Mouse (Mus musculus): ENCODE measurements around the gene Kif5a. TPM values are rescaled to one million over a fixed set of nuclear protein-coding genes. Genes with fewer than 3 reads are reported as not detected.

Kif5a gene
- polyA plus RNA-seq, 1 experiment, result 378 TPM

DNA sequence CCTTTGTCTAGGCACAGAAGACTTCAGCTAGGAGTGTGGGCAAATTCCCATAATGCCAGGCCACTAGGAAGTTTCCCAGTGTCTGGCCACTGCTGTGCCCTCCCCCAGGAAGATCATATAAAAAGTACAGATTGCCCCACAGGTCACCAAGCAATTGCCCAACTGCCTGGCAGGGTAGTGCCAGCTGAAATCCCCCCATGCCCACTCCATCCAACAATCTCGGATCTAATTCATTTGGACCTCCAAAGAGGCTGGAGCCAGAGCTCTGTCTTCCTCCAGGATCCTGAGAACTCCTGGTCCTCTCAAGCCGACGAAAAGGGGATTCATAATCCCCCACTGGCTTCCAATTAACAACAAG is 24.8 kb upstream of the Kif5a start:
- peaks cover 20% of the 10 kb centered on the region; the same call in 1 of the 2 replicates for H3K4me1 ChIP-seq (ENCODE audit: control insufficient read depth, insufficient read depth, low read length)
- peak overlapping the region; percentile 60 for H3K4me3 ChIP-seq (replicated peaks; ENCODE audit: insufficient read depth, low read depth, low read length)
- no peaks in the 10 kb centered on the region for H3K27me3 ChIP-seq (ENCODE audit: control insufficient read depth, insufficient read depth, low read length)
- peak in 1 of 2 experiments; percentile 29 for DNase-seq
- TF ChIP-seq POLR2A (IDR thresholded peaks at IDR 0.05; ENCODE audit: borderline replicate concordance, insufficient read depth, low read length), result no peak
- TF ChIP-seq CTCF (IDR thresholded peaks at IDR 0.05; ENCODE audit: borderline replicate concordance, insufficient read depth, low read depth, low read length), result no peak
- peak overlapping the region; percentile 18; the same call in 1 of the 2 replicates for H3K27ac ChIP-seq (ENCODE audit: insufficient read depth, low read length)
- 0% methylated on average over 3 of the region's 3 CpGs for WGBS

GRCm38 (mm10) chr10:127287271-127287935 is 24.3 kb upstream of the Kif5a start:
- 0 out of 2 replicates have a peak overlapping the region, but pooled peaks have one; percentile 18 for H3K27ac ChIP-seq (ENCODE audit: insufficient read depth, low read length)
- 25% methylated on average over 15 of the region's 15 CpGs for WGBS
- no peaks in the 10 kb centered on the region for H3K27me3 ChIP-seq (ENCODE audit: control insufficient read depth, insufficient read depth, low read length)

DNA sequence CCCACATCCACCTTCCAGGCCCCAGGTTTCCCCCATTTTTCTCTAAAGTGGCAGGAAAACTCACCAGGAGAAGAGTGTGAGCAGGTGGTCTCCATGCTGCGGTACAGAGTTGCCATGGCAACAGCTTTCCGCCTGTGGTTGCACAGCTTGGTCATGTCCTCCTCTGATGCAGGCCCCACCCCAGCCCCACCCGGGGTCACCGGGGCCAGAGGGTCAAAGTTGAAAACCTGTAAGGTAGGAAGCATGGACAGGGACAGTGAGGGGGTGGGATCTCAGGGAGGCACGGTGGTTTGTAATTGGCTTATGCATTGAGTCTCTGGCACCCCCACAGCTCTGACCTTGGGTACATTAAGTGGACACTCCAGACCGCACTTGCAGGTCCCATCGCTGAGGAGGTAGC is 23.6 kb upstream of the Kif5a start:
- DNase-seq, result peak; percentile 29 to 43
- peaks cover 20% of the 10 kb centered on the region; the same call in 1 of the 2 replicates for H3K4me1 ChIP-seq (ENCODE audit: control insufficient read depth, insufficient read depth, low read length)
- H3K4me3 ChIP-seq (replicated peaks; ENCODE audit: insufficient read depth, low read depth, low read length), result peak overlapping the region; percentile 60
- H3K27me3 ChIP-seq (ENCODE audit: control insufficient read depth, insufficient read depth, low read length), result no peaks in the 10 kb centered on the region
- TF ChIP-seq CTCF (IDR thresholded peaks at IDR 0.05; ENCODE audit: borderline replicate concordance, insufficient read depth, low read depth, low read length) (no peak), POLR2A (IDR thresholded peaks at IDR 0.05; ENCODE audit: borderline replicate concordance, insufficient read depth, low read length) (no peak)
- no peak overlapping the region for H3K27ac ChIP-seq (ENCODE audit: insufficient read depth, low read length)
- WGBS, result 11% methylated on average over 7 of the region's 7 CpGs

More at GRCm38 (mm10) chr10:127287271-127287935, 24.3 kb upstream of the Kif5a start:
- TF ChIP-seq POLR2A (IDR thresholded peaks at IDR 0.05; ENCODE audit: borderline replicate concordance, insufficient read depth, low read length) (no peak), CTCF (IDR thresholded peaks at IDR 0.05; ENCODE audit: borderline replicate concordance, insufficient read depth, low read depth, low read length) (no peak)
- Histone ChIP-seq H3K4me1 (ENCODE audit: control insufficient read depth, insufficient read depth, low read length) (peaks cover 20% of the 10 kb centered on the region; the same call in 1 of the 2 replicates), H3K4me3 (replicated peaks; ENCODE audit: insufficient read depth, low read depth, low read length) (peak overlapping the region; percentile 60)
- DNase-seq, result peak in 1 of 2 experiments; percentile 36

GRCm38 (mm10) chr10:127286194-127286593 is 23.0 kb upstream of the Kif5a start:
- Histone ChIP-seq H3K27ac (ENCODE audit: insufficient read depth, low read length) (no peak overlapping the region), H3K27me3 (ENCODE audit: control insufficient read depth, insufficient read depth, low read length) (no peaks in the 10 kb centered on the region), H3K4me3 (replicated peaks; ENCODE audit: insufficient read depth, low read depth, low read length) (no peak overlapping the region), H3K4me1 (ENCODE audit: control insufficient read depth, insufficient read depth, low read length) (peaks cover 23% of the 10 kb centered on the region)
- TF ChIP-seq CTCF (IDR thresholded peaks at IDR 0.05; ENCODE audit: borderline replicate concordance, insufficient read depth, low read depth, low read length) (no peak), POLR2A (IDR thresholded peaks at IDR 0.05; ENCODE audit: borderline replicate concordance, insufficient read depth, low read length) (no peak)
- DNase-seq, result peak in 1 of 2 experiments; percentile 26
- 35% methylated on average over 7 of the region's 7 CpGs for WGBS

GRCm38 (mm10) chr10:127285644-127286043 is 22.5 kb upstream of the Kif5a start:
- H3K27me3 ChIP-seq (ENCODE audit: control insufficient read depth, insufficient read depth, low read length), result no peaks in the 10 kb centered on the region
- no peak overlapping the region for H3K4me3 ChIP-seq (replicated peaks; ENCODE audit: insufficient read depth, low read depth, low read length)
- peaks cover 23% of the 10 kb centered on the region for H3K4me1 ChIP-seq (ENCODE audit: control insufficient read depth, insufficient read depth, low read length)
- WGBS, result 52% methylated on average over 13 of the region's 13 CpGs
- peak in 1 of 2 experiments; percentile 31 for DNase-seq
- TF ChIP-seq CTCF (IDR thresholded peaks at IDR 0.05; ENCODE audit: borderline replicate concordance, insufficient read depth, low read depth, low read length) (no peak), POLR2A (IDR thresholded peaks at IDR 0.05; ENCODE audit: borderline replicate concordance, insufficient read depth, low read length) (no peak)
- no peak overlapping the region for H3K27ac ChIP-seq (ENCODE audit: insufficient read depth, low read length)

- TF ChIP-seq POLR2A (IDR thresholded peaks at IDR 0.05; ENCODE audit: borderline replicate concordance, insufficient read depth, low read length) (no peak), CTCF (IDR thresholded peaks at IDR 0.05; ENCODE audit: borderline replicate concordance, insufficient read depth, low read depth, low read length) (no peak)
- WGBS, result 61% methylated on average over 11 of the region's 11 CpGs
- no peak overlapping the region for H3K27ac ChIP-seq (ENCODE audit: insufficient read depth, low read length)
- H3K4me3 ChIP-seq (replicated peaks; ENCODE audit: insufficient read depth, low read depth, low read length), result no peak overlapping the region
- DNase-seq, result no peak
- no peaks in the 10 kb centered on the region for H3K27me3 ChIP-seq (ENCODE audit: control insufficient read depth, insufficient read depth, low read length)
- H3K4me1 ChIP-seq (ENCODE audit: control insufficient read depth, insufficient read depth, low read length), result peaks cover 23% of the 10 kb centered on the region
Observed at GRCm38 (mm10) chr10:127284724-127285500, 21.8 kb upstream of the Kif5a start.

DNA sequence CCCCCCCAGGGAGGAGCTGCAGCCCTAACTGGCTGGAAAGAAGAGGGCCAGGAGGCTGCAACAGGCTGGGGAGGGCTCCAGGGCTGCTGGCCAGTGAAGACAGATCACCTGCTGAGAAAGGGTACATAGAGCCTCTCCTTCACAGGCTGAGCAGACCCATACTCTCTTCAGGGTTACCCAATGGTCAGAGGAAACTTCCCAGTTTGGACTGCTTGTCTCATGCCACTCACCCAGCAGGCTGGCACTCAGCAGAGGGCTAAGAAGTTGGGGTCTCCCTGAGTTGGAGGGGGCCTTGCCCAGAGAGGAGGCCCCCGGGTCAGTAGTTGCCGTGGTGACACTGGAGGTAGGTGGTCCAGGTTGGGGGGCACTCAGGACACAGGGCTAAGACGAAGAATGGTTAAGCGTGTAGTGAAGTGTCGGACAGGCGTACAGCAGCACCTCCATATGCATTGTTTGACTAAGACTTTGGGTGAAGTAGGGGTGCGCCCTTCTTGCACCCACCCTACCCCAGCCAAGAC is 21.0 kb upstream of the Kif5a start:
- peak; percentile 28 to 34 for DNase-seq
- H3K4me3 ChIP-seq (replicated peaks; ENCODE audit: insufficient read depth, low read depth, low read length), result no peak overlapping the region
- no peak overlapping the region for H3K27ac ChIP-seq (ENCODE audit: insufficient read depth, low read length)
- H3K4me1 ChIP-seq (ENCODE audit: control insufficient read depth, insufficient read depth, low read length), result peaks cover 20% of the 10 kb centered on the region
- WGBS, result 78% methylated on average over 7 of the region's 7 CpGs
- TF ChIP-seq POLR2A (IDR thresholded peaks at IDR 0.05; ENCODE audit: borderline replicate concordance, insufficient read depth, low read length) (no peak), CTCF (IDR thresholded peaks at IDR 0.05; ENCODE audit: borderline replicate concordance, insufficient read depth, low read depth, low read length) (no peak)
- no peaks in the 10 kb centered on the region for H3K27me3 ChIP-seq (ENCODE audit: control insufficient read depth, insufficient read depth, low read length)

Data from cerebellum, adult 2 months (tissue).